Mouse (Mus musculus): ENCODE measurements around the gene Zfp575.

GRCm38 (mm10) chr7:24546068-24546614, 41.3 kb downstream of the Zfp575 start, which contains the start of the genes Pinlyp and Xrcc1:
- TF ChIP-seq CTCF (IDR thresholded peaks at IDR 0.05; ENCODE audit: borderline replicate concordance, extremely low read depth, insufficient read depth, insufficient read length) (no peak), POLR2A (IDR thresholded peaks at IDR 0.05; ENCODE audit: borderline replicate concordance, extremely low read depth, insufficient read depth, insufficient read length, poor library complexity, severe bottlenecking) (no peak)

Measured in brain, embryonic 14.5 days (tissue).